Mouse (Mus musculus): ENCODE results near the gene Phf1.
A peak's percentile ranks its signal among the peaks of the same experiment; 100 is the strongest.
"Not testable (repeated sequence)": the region's sequence is repeated elsewhere in the genome, so short reads cannot be mapped to it uniquely, and the experiment has no call there.

The Phf1 gene

GRCm38 (mm10) chr17:26932839-26933398, at the start of gene Phf1:
Gene Phf1, plus strand, starts transcription at chr17:26933052.
- DNase-seq (ENCODE audit: low read depth, low spot score): peak; percentile 95

DNA sequence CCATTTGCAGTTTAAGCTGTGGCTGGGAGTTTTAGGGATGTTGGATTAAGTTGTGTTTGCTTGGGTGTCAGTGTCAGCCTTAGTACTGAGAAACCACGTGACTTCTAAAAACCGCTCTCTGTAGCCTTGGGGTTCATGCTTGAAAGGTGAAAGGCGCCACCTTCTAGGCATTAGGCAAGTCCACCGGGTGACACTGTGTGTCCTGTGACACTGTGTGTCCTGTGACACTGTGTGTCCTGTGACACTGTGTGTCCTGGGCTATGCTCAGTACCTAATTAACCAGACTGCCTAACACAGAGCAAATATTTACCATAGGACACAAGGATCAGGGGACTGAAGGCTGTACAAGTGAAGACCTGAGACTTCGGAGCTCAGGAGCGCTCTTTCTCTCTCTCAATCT, 49.3 kb upstream of the Phf1 start:
- no peak for DNase-seq (ENCODE audit: low read depth, low spot score)

GRCm38 (mm10) chr17:26884995-26885926, 47.6 kb upstream of the Phf1 start:
- DNase-seq (ENCODE audit: low read depth, low spot score): peak; percentile 82

- DNase-seq (ENCODE audit: low read depth, low spot score): peak; percentile 85
Observed at GRCm38 (mm10) chr17:26886047-26886749, 46.7 kb upstream of the Phf1 start.

GRCm38 (mm10) chr17:26887926-26888325, 44.9 kb upstream of the Phf1 start:
- DNase-seq (ENCODE audit: low read depth, low spot score): no peak

- DNase-seq (ENCODE audit: low read depth, low spot score): no peak
Observed at GRCm38 (mm10) chr17:26892635-26893375, 40.0 kb upstream of the Phf1 start.

DNA sequence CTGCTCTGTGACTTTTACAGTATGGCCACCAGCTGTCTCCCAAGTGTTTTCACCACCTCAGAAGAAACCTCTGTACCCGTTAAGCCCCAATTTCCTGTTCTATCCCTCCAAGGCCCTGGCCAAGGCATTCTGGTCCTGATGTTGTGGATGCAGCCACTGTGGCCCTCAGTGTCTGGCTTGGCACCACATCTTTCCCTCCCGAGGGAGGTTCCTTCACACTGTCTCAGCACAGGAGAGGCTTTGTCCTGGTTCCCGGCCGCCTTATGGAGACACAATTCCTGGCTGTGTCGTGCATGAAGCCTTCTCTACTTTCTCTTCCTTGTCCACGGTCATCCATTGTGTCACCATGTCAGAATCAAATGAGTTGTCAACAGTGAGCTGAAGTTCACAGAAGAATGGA, 39.4 kb upstream of the Phf1 start:
- no peak for DNase-seq (ENCODE audit: low read depth, low spot score)

GRCm38 (mm10) chr17:26894342-26894741, 38.5 kb upstream of the Phf1 start:
- DNase-seq (ENCODE audit: low read depth, low spot score): no peak

DNA sequence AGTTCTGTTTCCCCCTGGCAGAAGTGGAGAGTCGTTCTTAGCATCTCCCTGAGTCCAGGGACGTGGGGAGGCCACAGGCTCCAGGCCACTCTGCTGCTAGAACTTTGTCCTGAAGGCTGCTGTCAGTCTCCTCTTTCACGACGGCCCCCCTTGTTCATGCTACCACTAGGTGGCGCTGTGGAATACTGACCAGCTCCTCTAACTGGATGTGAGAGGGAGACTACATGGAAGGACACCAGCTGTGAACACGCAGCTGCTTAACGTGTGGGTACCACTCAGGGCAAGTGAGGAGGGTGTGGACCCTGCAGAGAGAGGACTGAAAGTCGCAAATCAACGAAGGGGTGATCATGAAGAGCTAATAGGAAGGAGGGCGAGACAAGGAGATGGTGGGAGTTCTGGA, 37.3 kb upstream of the Phf1 start:
- DNase-seq (ENCODE audit: low read depth, low spot score): peak; percentile 65

DNA sequence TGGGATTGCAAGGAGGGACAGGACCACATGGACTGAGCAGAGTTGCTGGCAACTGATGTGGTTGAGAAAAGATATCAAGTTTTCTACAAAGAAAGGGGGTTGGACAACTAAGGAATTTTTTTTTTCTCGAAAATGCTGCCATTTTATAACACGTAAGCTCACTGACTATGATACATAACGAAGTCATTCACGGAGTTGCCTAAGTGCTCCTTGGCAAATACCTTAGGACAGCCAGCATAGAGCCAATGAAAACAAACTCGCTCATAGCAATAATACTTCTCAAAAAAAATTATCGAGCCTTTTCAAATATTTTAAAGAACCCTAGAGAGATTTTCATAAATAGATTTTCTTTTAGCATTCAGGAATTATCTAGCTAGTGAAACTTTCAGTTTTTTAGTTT, 31.9 kb upstream of the Phf1 start:
- no peak for DNase-seq (ENCODE audit: low read depth, low spot score)

DNA sequence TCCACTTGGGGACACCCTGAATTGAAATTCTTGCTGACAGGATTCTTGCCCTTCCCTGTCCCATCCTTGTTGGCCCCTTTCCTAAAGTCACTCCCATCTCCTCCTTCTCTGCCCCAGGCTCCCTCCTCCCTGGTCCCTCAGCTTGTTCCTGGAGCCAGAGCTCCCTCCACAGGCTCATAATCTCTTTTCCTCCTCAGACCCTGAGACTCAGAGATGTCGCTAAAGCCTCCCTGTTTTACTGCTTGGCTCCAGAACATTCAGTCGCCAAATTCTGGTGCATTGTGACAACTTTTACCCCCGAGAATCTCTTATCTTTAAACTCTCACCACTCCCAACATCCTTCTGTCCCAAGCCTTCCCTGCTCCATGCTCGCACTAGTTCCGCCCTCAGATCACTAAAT, 28.5 kb upstream of the Phf1 start:
- DNase-seq (ENCODE audit: low read depth, low spot score): no peak

DNA sequence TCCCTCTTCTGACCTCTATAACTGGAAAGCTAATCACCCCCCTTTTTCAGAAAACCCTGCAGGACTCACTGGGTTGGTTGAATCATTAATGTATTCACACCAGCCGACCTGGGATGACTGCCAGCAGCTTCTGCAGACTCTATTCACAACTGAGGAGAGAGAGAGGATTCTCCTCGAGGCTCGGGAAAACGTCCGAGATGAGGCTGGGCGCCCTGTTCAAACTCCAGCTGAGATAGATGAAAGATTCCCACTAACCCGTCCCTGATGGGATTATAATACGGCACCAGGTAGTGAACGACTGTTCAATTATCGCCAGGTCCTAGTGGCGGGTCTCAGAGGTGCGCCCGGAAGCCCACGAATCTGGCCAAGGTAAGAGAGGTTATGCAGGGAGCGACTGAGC, 25.3 kb upstream of the Phf1 start:
- DNase-seq (ENCODE audit: low read depth, low spot score): not testable (repeated sequence)

GRCm38 (mm10) chr17:26915248-26915647, 17.6 kb upstream of the Phf1 start:
- DNase-seq (ENCODE audit: low read depth, low spot score): no peak

DNA sequence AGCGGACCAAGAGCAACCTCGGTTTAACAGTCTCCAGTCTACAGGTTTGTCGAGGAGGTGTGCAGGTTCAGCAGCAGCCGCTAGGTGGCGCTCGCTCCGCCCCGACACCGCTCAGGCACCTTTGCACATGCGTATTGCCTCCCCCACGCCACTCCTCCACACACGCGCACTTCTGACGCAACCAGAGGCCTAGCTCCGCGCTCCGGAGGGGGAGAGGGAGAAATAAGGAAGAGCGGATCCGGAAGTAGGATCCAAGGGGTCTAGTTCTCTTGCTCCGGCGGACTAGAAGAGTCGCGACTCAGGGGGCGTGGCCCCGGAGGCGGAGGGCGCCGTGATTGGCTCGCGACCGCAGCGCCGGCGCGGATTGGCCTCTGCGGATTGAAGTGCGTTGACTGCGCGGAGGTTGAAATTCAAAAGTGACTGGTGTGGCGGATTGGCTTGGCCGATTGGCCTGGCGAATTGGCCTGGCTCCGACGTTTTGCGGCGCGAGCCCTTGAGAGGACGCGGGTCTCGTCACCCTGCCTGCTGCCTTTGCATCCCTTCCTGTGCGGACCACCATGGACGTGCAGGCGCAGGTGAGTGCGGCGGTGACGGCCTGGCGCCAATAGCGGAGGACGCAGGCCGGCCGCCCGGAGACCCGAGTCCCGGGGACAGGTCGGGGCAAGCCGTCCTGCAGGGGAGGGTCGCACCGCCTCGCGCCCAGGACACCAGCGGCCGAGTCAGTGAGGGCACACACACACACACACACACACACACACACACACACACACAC, 16.0 kb upstream of the Phf1 start, which contains the start of gene Kifc5b:
Kifc5b (plus strand) TSS at position 381 of the 772 bp plus-strand sequence.
- peak; percentile 99 for DNase-seq (ENCODE audit: low read depth, low spot score)

DNA sequence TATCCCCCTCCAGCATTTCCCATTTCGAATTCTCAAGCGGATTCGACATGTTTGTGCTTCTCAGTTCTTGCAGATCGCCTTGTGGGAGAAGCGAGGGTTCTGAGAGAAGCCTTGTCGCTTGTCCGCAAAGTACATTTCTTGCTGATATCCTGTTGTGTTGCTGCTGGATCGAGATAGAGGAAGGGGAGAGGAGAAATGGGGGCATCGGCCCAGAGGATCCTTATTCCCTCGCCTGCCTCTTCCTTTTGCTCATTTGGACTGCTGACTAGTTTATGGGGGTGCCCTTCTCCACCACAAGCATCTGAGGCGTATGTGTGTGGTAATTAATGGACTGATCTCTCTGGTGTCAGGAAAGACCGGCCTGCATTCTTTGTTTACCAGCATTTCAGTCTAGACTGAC, 15.3 kb upstream of the Phf1 start:
- DNase-seq (ENCODE audit: low read depth, low spot score): not testable (repeated sequence)

DNA sequence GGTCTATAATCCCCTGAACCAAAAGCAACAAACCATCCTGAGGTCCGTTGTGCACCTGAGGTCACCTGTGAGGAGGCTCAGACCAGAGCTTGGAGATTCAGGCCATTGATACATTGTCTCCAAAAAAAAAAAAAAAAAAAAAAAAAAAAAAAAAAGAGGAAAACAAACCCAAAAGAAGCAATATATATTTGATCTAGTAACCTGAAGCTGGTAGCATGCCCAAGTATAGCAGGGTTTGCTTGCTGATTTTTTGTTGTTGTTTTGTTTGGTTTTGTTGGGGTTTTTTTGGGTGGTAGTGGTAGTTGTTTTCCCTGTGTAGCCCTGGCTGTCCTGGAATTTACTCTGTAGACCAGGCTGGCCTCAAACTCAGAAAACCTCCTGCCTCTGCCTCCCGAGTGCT, 14.5 kb upstream of the Phf1 start:
- DNase-seq (ENCODE audit: low read depth, low spot score): no peak

GRCm38 (mm10) chr17:26919516-26919915, 13.3 kb upstream of the Phf1 start:
- not testable (repeated sequence) for DNase-seq (ENCODE audit: low read depth, low spot score)

- not testable (repeated sequence) for DNase-seq (ENCODE audit: low read depth, low spot score)
Observed at GRCm38 (mm10) chr17:26922368-26922767, 10.5 kb upstream of the Phf1 start.

DNA sequence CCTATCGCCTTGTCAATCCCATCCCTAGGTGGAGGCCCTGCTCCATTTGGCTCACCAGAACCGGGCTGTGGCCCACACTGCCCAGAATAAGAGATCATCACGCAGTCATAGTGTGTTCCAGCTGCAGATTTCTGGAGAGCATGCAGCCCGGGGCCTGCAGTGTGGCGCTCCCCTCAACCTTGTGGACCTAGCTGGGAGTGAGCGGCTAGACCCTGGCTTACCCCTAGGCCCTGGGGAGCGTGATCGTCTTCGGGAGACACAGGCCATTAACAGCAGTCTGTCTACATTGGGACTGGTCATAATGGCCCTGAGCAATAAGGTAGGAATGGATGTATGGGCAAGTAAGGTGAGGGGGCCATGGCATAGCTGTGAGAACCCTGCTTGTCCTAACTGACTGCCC, 7.4 kb upstream of the Phf1 start:
- not testable (repeated sequence) for DNase-seq (ENCODE audit: low read depth, low spot score)

- peak; percentile 21 for DNase-seq (ENCODE audit: low read depth, low spot score)
Observed at GRCm38 (mm10) chr17:26931795-26932194, 1.1 kb upstream of the Phf1 start.

DNA sequence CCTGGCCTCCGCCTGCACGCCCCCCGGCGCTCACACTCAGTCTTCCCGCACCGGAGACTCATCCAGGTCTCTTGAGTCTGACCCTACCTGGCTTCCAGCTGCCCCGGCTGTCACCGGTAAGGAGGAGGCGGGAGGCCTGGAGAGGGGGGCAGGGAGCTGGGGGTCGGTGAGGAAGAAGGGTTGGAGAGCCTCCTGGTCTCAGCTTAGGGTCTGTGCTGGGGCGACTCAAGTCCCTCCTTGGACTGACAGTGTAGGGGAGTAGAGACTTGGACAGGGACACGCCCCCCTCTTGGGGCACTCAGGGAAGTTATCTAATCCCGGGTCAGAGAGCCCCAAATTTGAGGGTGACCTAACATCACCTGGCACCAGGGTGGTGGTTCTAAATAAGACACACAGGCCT, 567 bp downstream of the Phf1 start:
- DNase-seq (ENCODE audit: low read depth, low spot score): no peak

Data from CD4-positive helper T cell, adult 2 months (primary cell).